Mouse (Mus musculus) cerebellum, adult 2 months (tissue): ENCODE data around the gene Exoc5. TPM values are rescaled to one million over a fixed set of nuclear protein-coding genes. Genes with fewer than 3 reads are reported as not detected.

Experiments
- DNase-seq, 2 experiments: peaks; one replicate each; pipeline ENCODE4 v3.0.0; 2021
- H3K27ac ChIP-seq: fragments of 200-500 bp; 2 replicates; pipeline ENCODE4 v1.5.1; 2012; ENCODE audit warnings: low read length, control low read depth, inconsistent platforms; ENCODE audit not compliant: insufficient read depth
- H3K27me3 ChIP-seq: fragments of 200-500 bp; 2 replicates; pipeline ENCODE4 v1.6.1; 2012; ENCODE audit warnings: inconsistent platforms, mild to moderate bottlenecking, low read length, moderate library complexity; ENCODE audit not compliant: control insufficient read depth, insufficient read depth
- H3K4me1 ChIP-seq: fragments of 200-500 bp; 2 replicates; pipeline ENCODE4 v1.6.1; 2011; ENCODE audit warnings: low read length; ENCODE audit not compliant: control insufficient read depth, insufficient read depth
- H3K4me3 ChIP-seq: fragments of 200-500 bp; replicated peaks from 2 replicates; pipeline ENCODE3; 2011; ENCODE audit warnings: mild to moderate bottlenecking, low read depth, low read length, control low read depth; ENCODE audit not compliant: insufficient read depth
- CTCF ChIP-seq: fragments of 200-500 bp; IDR thresholded peaks from 2 replicates; pipeline ENCODE4 v1.5.1; 2011; ENCODE audit warnings: low read depth, mild to moderate bottlenecking, control low read depth, low read length, moderate library complexity, borderline replicate concordance; ENCODE audit not compliant: insufficient read depth
- POLR2A ChIP-seq: fragments of 200-500 bp; IDR thresholded peaks from 2 replicates; pipeline ENCODE4 v1.6.1; 2011; ENCODE audit warnings: low read length, control low read depth, borderline replicate concordance; ENCODE audit not compliant: insufficient read depth
- WGBS: fragments of 180-500 bp; shearing (Covaris S2); methylation state at CpG from one replicate; pipeline ENCODE4 v1.1.7; 2018; 5-methylcytosine and 5-hydroxymethylcytosine counted together
- polyA plus RNA-seq: library from polyadenylated mRNA; depleted of rRNA; stranded (reverse); fragments of >200 nt; gene quantifications from 2 replicates; pipeline ENCODE4 v1.2.3, GENCODE M21; 2012

Exoc5 gene
- polyA plus RNA-seq, 1 experiment = 27.1 TPM

- TF ChIP-seq POLR2A (no peak), CTCF (no peak)
- no peaks in the 10 kb centered on the region for H3K27me3 ChIP-seq
- DNase-seq = no peak
- H3K4me3 ChIP-seq = no peak overlapping the region
- no peak overlapping the region for H3K27ac ChIP-seq
- 98% methylated on average over 2 of the region's 2 CpGs for WGBS
- H3K4me1 ChIP-seq = no peaks in the 10 kb centered on the region
Observed at GRCm38 (mm10) chr14:49078820-49079219, 12.4 kb upstream of the Exoc5 start.

DNA sequence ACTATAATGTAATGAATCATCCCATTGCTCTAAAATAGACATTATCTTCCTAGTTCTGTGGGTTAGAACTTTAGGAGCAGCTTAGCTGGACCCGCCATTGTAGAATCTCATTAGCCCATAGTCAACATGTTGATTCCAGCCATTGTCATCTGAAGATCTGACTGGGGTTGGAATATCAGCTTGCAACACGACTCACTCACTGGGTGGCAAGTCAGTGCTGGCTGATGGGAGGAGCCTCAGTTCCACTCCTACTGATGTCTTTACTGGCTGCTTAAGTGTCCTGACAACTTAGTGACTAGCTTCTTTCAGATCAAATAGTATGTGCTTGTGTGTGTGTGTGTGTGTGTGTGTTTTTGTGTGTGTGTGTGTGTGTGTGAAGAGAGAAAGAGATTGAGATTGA, 7.9 kb upstream of the Exoc5 start:
- no peak overlapping the region for H3K27ac ChIP-seq
- no peak overlapping the region for H3K4me3 ChIP-seq
- 63% methylated on average over 2 of the region's 2 CpGs for WGBS
- H3K4me1 ChIP-seq = no peaks in the 10 kb centered on the region
- no peak for TF ChIP-seq CTCF
- no peak for TF ChIP-seq POLR2A
- DNase-seq = no peak
- H3K27me3 ChIP-seq = no peaks in the 10 kb centered on the region

DNA sequence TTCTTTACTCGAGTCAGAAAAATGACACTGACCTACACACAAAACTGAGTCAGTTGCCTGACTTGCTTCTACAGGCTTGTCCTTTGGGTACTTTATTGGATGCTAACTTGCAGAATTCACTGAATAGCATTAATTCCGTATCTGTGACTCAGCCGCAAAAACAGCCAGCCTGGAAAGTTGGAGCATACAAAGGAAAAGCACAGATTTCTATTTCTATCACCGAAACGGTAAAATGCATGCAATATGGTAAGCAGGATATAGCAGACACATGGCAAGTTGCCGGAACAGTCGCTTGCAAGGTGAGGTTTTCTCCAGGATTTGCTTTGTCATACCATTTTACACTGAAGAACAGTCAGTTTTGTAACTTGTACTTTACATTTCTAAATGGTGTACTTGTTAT, 7.4 kb upstream of the Exoc5 start:
- 94% methylated on average over 7 of the region's 7 CpGs for WGBS
- Histone ChIP-seq H3K4me1 (no peaks in the 10 kb centered on the region), H3K27ac (no peak overlapping the region), H3K4me3 (no peak overlapping the region), H3K27me3 (no peaks in the 10 kb centered on the region)
- no peak for DNase-seq
- no peak for TF ChIP-seq POLR2A
- no peak for TF ChIP-seq CTCF

DNA sequence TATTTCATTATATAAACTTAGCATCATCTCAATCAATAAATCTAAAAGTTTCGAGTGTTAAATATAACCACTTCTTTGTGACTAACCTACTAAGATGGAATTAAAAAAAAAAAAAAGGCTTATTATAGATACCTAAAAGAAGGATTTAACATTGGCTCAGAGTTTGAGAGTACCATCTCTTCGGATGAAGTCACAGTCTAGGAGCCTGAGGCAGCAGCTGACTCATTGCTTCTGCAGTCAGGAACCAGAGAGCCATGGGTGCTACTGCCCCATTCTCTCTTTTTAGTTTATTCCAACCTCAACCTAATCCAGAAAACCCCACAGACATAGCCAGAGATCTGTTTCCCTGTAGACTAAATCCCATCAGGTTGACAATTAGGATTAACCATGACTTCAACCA, 6.4 kb upstream of the Exoc5 start:
- DNase-seq = no peak
- Histone ChIP-seq H3K4me1 (no peaks in the 10 kb centered on the region), H3K27ac (no peak overlapping the region), H3K27me3 (no peaks in the 10 kb centered on the region), H3K4me3 (no peak overlapping the region)
- no peak for TF ChIP-seq CTCF
- TF ChIP-seq POLR2A = no peak
- 91% methylated on average over 2 of the region's 2 CpGs for WGBS

DNA sequence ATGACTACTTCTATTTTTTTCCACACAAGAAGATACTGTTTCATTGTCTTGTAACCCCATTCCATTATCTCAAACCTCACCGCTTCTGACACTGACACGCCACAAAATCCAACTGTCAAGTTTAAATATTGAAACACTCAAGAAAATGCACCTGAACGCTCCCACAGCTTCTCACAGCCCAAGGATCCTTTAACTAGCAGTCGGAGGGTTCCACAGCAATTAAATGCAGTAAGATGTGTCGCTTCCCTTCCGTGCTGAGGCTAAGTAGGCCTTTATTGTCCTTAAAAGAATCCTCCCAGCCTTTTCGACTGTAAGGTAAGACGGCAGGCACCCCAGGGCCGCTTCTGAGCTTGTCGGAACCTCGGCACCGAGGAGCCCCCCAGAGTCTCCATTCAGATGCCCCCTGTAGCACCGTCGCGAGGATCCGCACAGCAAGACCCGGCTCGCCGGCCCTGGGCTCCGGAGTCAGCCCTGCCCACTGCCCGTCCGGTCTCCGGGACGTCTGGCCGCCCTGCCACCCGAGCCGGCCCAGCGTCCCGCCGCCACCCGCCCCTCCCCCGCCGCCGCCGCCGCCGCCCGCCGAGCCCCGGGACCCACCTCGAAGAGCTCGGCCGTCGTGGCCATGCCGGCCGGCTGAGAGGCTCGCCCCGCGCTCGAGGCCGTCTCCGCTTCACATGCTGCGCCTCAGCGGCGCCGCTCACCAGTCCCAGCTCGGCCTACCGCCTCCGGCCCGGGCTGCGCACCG, 752 bp downstream of the Exoc5 start, which contains the start of gene Ap5m1:
Ap5m1 (plus strand) TSS at position 569 of the 745 bp plus-strand sequence.
- Histone ChIP-seq H3K27ac (peak within 1 kb of the TSS; percentile 93), H3K4me3 (peak within 1 kb of the TSS; percentile 94), H3K4me1 (no peaks in the 10 kb centered on the region; the same call in 1 of the 2 replicates), H3K27me3 (no peaks in the 10 kb centered on the region)
- DNase-seq = no peak
- WGBS = under 1% methylated on average over 62 of the region's 62 CpGs
- TF ChIP-seq CTCF (no peak), POLR2A (no peak)

DNA sequence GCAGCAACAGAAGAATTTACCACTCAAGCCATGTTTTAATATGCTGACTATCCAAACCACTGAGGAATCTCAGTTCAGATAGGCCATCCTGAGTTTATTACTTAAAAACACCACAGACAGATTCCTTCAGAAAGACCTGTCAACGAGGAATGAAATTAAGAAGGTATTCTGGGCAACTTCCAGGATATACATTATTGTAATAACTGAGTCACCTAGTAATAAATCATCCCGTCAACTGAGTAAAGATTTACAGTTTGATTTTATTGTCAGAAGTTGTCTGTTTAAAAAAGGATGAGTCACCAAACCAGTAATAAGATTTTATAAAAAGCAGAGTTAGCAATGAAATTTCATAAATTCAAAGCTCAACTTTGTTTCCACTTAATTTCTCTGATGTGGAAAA, 2.6 kb downstream of the Exoc5 start:
- 82% methylated on average over 2 of the region's 2 CpGs for WGBS
- TF ChIP-seq CTCF (no peak), POLR2A (no peak)

DNA sequence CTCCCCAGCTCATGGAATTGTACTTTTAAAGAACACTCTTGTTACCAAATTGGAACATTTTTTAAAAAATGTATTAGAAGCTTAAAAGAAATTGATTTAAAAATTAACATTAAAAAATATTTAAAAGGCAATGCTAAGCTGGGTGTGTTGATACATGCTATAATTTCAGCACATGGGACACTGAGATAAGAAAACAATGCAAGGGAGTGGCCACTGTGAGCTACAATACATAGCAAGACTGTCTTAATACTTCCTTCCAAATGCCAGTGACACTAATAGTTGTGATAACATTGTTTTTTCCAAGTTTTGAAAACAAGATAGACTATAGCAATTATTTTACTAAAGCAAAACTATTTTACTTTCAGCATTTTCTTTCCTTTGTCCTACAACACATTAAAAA, 17.0 kb downstream of the Exoc5 start:
- Histone ChIP-seq H3K4me1 (no peaks in the 10 kb centered on the region), H3K4me3 (no peak overlapping the region), H3K27ac (no peak overlapping the region), H3K27me3 (no peaks in the 10 kb centered on the region)
- TF ChIP-seq POLR2A (no peak), CTCF (no peak)
- no peak for DNase-seq

More for the DNA sequence above, 2.6 kb downstream of the Exoc5 start:
- Histone ChIP-seq H3K4me3 (no peak overlapping the region), H3K27me3 (no peaks in the 10 kb centered on the region), H3K27ac (no peak overlapping the region), H3K4me1 (no peaks in the 10 kb centered on the region; the same call in 1 of the 2 replicates)
- DNase-seq = no peak

- no peaks in the 10 kb centered on the region for H3K4me1 ChIP-seq
- 91% methylated on average over 4 of the region's 4 CpGs for WGBS
- TF ChIP-seq CTCF = no peak
- no peak for TF ChIP-seq POLR2A
- no peak for DNase-seq
- no peak overlapping the region for H3K4me3 ChIP-seq
- H3K27ac ChIP-seq = no peak overlapping the region
- no peaks in the 10 kb centered on the region for H3K27me3 ChIP-seq
Observed at GRCm38 (mm10) chr14:49045610-49046009, 20.8 kb downstream of the Exoc5 start.
